Mouse (Mus musculus) embryonic fibroblast, embryonic 13.5 days (primary cell): ENCODE data around the gene Bad. TPM values are rescaled to one million over a fixed set of nuclear protein-coding genes. Genes with fewer than 3 reads are reported as not detected.
A peak's percentile ranks its signal among the peaks of the same experiment; 100 is the strongest.

ENCODE experiments used
- H3K27ac ChIP-seq: 2 replicates; pipeline ENCODE4 v1.5.1; 2012; ENCODE audit warnings: low read length, control low read depth, inconsistent platforms; ENCODE audit not compliant: insufficient read depth
- H3K4me1 ChIP-seq: 2 replicates; pipeline ENCODE4 v1.6.1; 2011; ENCODE audit warnings: low read length; ENCODE audit not compliant: control insufficient read depth, insufficient read depth
- H3K4me3 ChIP-seq: 2 replicates; pipeline ENCODE4 v1.5.1; 2011; ENCODE audit warnings: mild to moderate bottlenecking, control low read depth, low read length; ENCODE audit not compliant: insufficient read depth
- CTCF ChIP-seq: IDR thresholded peaks from 2 replicates; pipeline ENCODE4 v1.5.1; 2011; ENCODE audit warnings: mild to moderate bottlenecking, control low read depth, low read length, moderate library complexity, borderline replicate concordance; ENCODE audit not compliant: insufficient read depth
- POLR2A ChIP-seq: IDR thresholded peaks from 2 replicates; pipeline ENCODE4 v1.6.1; 2011; ENCODE audit warnings: low read depth, mild to moderate bottlenecking, control low read depth, low read length, moderate library complexity
- polyA plus RNA-seq: library from polyadenylated mRNA; stranded (reverse); fragments of >200 nt; gene quantifications from 2 replicates; pipeline ENCODE4 v1.2.4, GENCODE M21; 2011; ENCODE audit warnings: low read depth; ENCODE audit not compliant: missing spikeins, insufficient read length

Bad gene
- polyA plus RNA-seq, 1 experiment, result 31.0 TPM

GRCm38 (mm10) chr19:6933436-6934194, 8.0 kb upstream of the Bad start:
- peak overlapping the region; percentile 20 for H3K4me3 ChIP-seq
- no peak for TF ChIP-seq CTCF
- no peak for TF ChIP-seq POLR2A

GRCm38 (mm10) chr19:6934195-6934977, 7.3 kb upstream of the Bad start, which contains the start of gene Kcnk4:
Gene Kcnk4, minus strand, starts transcription at chr19:6934515.
- no peak within 1 kb of the TSS for H3K27ac ChIP-seq
- TF ChIP-seq CTCF, result no peak
- no peak for TF ChIP-seq POLR2A
- no peaks in the 10 kb centered on the region for H3K4me1 ChIP-seq
- H3K4me3 ChIP-seq, result peak within 1 kb of the TSS; percentile 20

More at GRCm38 (mm10) chr19:6933436-6934194, 8.0 kb upstream of the Bad start:
- Histone ChIP-seq H3K4me1 (no peaks in the 10 kb centered on the region), H3K27ac (no peak overlapping the region)

DNA sequence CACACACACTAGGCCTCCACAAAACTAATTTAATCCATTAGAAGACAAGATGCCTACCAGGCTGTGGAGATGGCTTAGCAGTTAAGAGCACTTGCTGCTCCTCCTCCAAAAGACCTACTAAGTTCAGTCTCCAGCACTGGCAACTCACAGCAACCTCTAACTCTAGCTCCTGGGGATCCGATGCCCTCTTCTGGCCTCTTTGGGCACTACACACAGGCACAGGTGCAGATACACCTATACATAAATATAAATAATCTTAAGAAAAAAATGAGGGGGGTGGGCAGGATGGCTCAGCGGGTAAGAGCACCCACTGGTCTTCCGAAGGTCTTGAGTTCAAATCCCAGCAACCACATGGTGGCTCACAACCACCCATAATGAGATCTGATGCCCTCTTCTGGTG, 5.4 kb upstream of the Bad start:
- no peak overlapping the region for H3K27ac ChIP-seq
- H3K4me3 ChIP-seq, result no peak overlapping the region
- TF ChIP-seq CTCF (no peak), POLR2A (no peak)
- H3K4me1 ChIP-seq, result peaks cover 5% of the 10 kb centered on the region; the same call in 1 of the 2 replicates

DNA sequence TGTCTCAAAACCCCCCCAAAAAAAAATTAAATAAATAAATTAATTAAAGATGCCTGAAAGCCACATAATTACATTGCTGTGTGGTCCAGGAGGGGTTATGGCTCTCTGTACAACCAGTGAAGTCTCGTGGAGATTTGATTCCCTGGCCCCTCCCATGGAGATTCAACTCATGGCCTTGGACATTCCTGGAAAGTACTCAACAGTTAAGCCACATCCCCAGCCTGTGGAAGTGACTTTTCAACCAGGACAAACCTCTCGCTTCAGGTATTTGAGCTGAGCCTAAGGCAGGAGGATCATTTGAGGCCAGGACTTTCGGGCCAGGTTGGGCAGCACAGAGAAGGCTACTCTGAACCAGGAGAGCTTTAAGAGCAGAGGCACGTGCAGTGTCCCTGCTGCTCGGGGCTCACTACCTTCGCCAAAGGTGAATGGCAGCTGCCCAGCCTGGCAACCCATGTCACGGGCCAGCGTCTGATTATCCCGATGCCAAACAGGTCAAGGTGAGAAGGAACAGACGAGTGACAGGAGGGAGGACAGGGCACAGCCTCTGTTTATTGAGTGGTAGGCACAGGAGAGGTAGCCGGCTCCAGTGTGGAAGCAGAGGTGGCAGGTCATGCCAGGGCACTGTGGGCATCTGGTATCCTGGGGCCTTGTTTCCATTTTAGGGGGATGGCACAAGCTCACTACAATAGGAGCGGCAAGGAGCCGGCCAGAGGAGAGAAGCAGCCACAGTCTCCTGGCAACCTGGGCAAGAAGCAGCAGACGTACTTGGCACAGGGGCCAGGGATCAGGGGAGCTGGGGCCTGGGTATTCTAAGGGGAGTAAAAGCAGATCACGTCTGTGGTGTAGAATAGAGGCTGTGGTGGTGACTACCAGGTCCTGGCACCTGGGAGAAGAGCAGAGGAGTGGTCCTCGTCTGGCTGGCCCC, 3.9 kb upstream of the Bad start:
- TF ChIP-seq POLR2A (0 out of 2 replicates have a peak, but pooled peaks have one; percentile 13), CTCF (no peak)
- H3K27ac ChIP-seq, result no peak overlapping the region
- H3K4me3 ChIP-seq, result no peak overlapping the region
- peaks cover 5% of the 10 kb centered on the region; the same call in 1 of the 2 replicates for H3K4me1 ChIP-seq

DNA sequence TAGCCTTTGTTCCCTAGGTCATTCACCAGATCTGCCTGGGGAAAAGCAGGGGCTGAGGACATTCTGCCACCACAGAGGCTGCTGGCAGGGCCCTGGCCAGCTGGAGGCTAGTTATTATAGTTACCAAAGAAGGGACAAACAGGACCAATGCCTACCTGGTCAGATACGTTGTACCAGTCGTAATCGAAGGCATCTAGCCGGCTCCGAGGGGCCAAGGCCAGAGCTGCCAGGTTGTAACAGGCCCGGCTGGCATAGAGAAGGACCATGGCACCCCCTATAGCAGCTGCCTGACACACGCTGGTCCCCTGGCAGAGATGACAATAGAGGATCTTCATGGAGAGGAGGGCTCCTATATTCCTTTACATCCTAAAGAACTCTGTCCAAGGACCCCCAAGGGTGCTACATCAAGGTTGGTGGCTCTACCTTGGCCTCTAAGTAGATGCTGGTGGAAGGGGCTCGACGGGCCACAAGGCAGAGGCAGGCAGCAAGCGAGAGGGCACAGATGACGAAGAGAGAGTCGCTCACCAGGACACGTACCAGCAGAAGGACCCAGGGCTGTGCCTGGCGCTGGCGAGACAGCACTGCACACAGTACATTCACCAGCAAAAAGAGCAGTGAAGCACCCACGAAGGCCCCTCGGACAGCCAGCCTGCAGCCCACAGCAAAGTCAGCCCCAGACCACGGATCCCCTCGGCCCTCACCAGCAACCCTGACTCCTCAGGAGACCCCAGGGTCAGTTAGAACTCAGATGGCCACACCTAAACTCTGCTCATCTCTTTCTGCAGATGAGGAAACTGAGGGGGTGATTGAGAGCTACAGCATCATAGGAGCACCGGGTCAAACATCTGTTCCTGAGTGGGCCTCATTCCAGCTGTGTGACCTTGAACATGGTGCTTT, 2.3 kb upstream of the Bad start:
- peaks cover 5% of the 10 kb centered on the region; the same call in 1 of the 2 replicates for H3K4me1 ChIP-seq
- H3K4me3 ChIP-seq, result no peak overlapping the region
- TF ChIP-seq CTCF, result no peak
- no peak for TF ChIP-seq POLR2A
- H3K27ac ChIP-seq, result no peak overlapping the region

DNA sequence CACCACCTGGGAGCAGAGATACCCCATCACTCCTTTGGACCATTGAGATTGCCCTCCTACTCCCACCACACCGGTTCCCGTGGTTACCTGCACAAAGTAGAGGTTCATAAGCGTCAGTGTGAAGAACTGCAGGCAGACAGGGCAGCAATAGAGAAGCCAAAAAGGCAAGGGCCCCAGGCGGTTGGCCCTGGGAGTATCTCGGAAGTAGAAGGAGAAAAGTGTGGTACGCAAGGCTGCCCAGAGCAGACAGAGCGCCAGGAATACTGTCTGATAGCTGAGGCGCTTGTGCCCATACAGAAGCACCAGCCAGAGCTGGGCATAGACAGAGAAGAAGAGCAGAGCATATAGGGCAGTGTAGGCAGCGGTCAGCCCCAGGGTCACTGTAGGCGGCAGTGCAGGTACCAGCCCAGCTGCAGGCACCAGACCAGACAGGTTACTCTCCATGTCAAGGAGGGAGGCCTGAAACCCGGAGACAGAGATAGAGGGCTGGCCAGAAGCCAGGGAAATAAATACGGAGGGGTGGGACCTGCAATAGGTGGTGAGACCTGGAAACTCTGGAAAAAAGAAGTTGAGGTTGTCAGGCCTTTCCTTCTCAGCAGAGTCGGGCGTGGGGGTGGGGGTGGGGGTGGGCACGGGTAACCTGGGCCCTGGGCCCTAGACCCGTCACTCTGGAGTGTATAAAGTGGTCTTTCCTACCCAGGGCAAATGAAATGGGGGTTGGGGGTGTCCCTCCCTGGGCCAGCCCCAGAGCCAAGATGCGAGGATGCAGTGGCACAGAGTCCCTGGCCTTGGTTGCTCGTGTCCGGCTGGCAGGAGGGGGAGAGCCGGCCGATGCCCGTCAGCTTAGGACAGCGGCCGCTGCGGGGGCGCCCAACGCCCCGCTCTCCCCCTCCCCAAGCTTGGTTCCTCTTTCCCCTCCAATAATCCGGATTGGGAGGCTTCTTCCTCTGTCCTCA, 987 bp upstream of the Bad start:
- H3K4me1 ChIP-seq, result peaks cover 5% of the 10 kb centered on the region; the same call in 1 of the 2 replicates
- no peak for TF ChIP-seq CTCF
- TF ChIP-seq POLR2A, result no peak
- no peak overlapping the region for H3K27ac ChIP-seq
- peak overlapping the region; percentile 70 for H3K4me3 ChIP-seq

GRCm38 (mm10) chr19:6942249-6942691, 609 bp downstream of the Bad start, which contains the start of gene Gpr137:
Gene Gpr137, minus strand, starts transcription at chr19:6942480.
- peak within 1 kb of the TSS; percentile 83 for H3K27ac ChIP-seq
- H3K4me3 ChIP-seq, result peak within 1 kb of the TSS; percentile 70
- peaks cover 5% of the 10 kb centered on the region; the same call in 1 of the 2 replicates for H3K4me1 ChIP-seq
- TF ChIP-seq POLR2A (peak; percentile 80), CTCF (no peak)

DNA sequence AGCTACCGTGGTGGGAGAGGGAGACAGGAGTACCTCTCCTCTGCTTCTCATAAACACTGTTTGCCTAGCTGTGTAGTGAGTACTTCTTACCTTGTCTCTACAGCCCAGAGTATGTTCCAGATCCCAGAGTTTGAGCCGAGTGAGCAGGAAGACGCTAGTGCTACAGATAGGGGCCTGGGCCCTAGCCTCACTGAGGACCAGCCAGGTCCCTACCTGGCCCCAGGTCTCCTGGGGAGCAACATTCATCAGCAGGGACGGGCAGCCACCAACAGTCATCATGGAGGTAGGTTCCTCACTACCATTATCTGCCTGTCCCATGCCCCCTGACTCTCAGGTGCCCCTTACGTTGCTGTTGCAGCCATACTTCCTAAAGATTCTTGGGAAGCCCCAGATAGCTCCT, 1.1 kb downstream of the Bad start:
- H3K4me1 ChIP-seq, result peaks cover 5% of the 10 kb centered on the region; the same call in 1 of the 2 replicates
- peak overlapping the region; percentile 61 for H3K4me3 ChIP-seq
- TF ChIP-seq POLR2A (no peak), CTCF (no peak)
- H3K27ac ChIP-seq, result no peak overlapping the region; the same call in 1 of the 2 replicates
